Mouse (Mus musculus) limb, embryonic 12.5 days (tissue): ENCODE data around the gene Pan3. TPM values are rescaled to one million over a fixed set of nuclear protein-coding genes. Genes with fewer than 3 reads are reported as not detected.
"Not testable (repeated sequence)": the region's sequence is repeated elsewhere in the genome, so short reads cannot be mapped to it uniquely, and the experiment has no call there.

Experiments
- ATAC-seq: fragments of 200-750 bp; cut with Nextera tagmentation; 2 replicates; pipeline ENCODE4 v1.8.0; 2017; ENCODE audit warnings: low read depth, moderate TSS enrichment; ENCODE audit not compliant: insufficient number of reproducible peaks, insufficient read depth, low FRiP score, low TSS enrichment
- H3K27ac ChIP-seq: fragments of 300-500 bp; sonication (generic); 2 replicates; pipeline ENCODE4 v1.5.1; 2016; ENCODE audit warnings: mild to moderate bottlenecking, moderate library complexity
- H3K27me3 ChIP-seq: fragments of 300-500 bp; sonication (generic); 2 replicates; pipeline ENCODE4 v1.6.1; 2016; ENCODE audit warnings: mild to moderate bottlenecking, moderate library complexity
- H3K36me3 ChIP-seq: fragments of 300-500 bp; sonication (generic); 2 replicates; pipeline ENCODE4 v1.6.1; 2016; ENCODE audit warnings: mild to moderate bottlenecking, moderate library complexity
- H3K4me1 ChIP-seq: fragments of 300-500 bp; sonication (generic); replicated peaks from 2 replicates; pipeline ENCODE4 v1.6.1; 2016
- H3K4me2 ChIP-seq: fragments of 300-500 bp; sonication (generic); 2 replicates; pipeline ENCODE4 v1.6.1; 2016; ENCODE audit warnings: mild to moderate bottlenecking, moderate library complexity
- H3K4me3 ChIP-seq: fragments of 300-500 bp; sonication (generic); replicated peaks from 2 replicates; pipeline ENCODE4 v1.5.1; 2016; ENCODE audit warnings: mild to moderate bottlenecking
- H3K9ac ChIP-seq: fragments of 300-500 bp; sonication (generic); replicated peaks from 2 replicates; pipeline ENCODE4 v1.6.1; 2016; ENCODE audit warnings: mild to moderate bottlenecking, moderate library complexity
- H3K9me3 ChIP-seq: fragments of 300-500 bp; sonication (generic); 2 replicates; pipeline ENCODE4 v1.6.1; 2016; ENCODE audit warnings: mild to moderate bottlenecking, moderate library complexity
- WGBS: fragments of 180-500 bp; shearing (Covaris S2); methylation state at CpG from one replicate; pipeline ENCODE4 v1.1.7; 2016; 5-methylcytosine and 5-hydroxymethylcytosine counted together
- polyA plus RNA-seq: library from polyadenylated mRNA; unstranded; fragments of >200 nt; fragmentation: Nextera tagmentation; extraction: Ambion mirVana; gene quantifications from 2 replicates; pipeline ENCODE4 v1.2.1, GENCODE M21; 2016

The Pan3 gene
- polyA plus RNA-seq, 1 experiment from 2014 or later = 56.7 TPM

GRCm38 (mm10) chr5:147551879-147552627 is 122.1 kb downstream of the Pan3 start:
- Histone ChIP-seq H3K9me3 (no peaks in the 10 kb centered on the region), H3K9ac (no peak overlapping the region), H3K27me3 (no peaks in the 10 kb centered on the region), H3K4me1 (peaks cover 19% of the 10 kb centered on the region), H3K4me3 (no peak overlapping the region), H3K36me3 (peaks cover 36% of the 10 kb centered on the region), H3K27ac (peak overlapping the region; percentile 69), H3K4me2 (no peak overlapping the region)
- peak; percentile 54; the same call in 1 of the 2 replicates for ATAC-seq
- WGBS = 41% methylated on average over 13 of the region's 13 CpGs

GRCm38 (mm10) chr5:147557641-147558040 is 127.7 kb downstream of the Pan3 start:
- not testable (repeated sequence) for H3K4me1 ChIP-seq, H3K9ac ChIP-seq, H3K36me3 ChIP-seq, H3K9me3 ChIP-seq, H3K4me2 ChIP-seq, H3K27ac ChIP-seq, H3K27me3 ChIP-seq, H3K4me3 ChIP-seq, ATAC-seq
- WGBS = 77% methylated on average over 6 of the region's 6 CpGs

- H3K9me3 ChIP-seq = no peaks in the 10 kb centered on the region
- no peak overlapping the region for H3K27ac ChIP-seq
- ATAC-seq = 0 out of 2 replicates have a peak, but pooled peaks have one; percentile 52
- no peak overlapping the region for H3K4me3 ChIP-seq
- H3K4me2 ChIP-seq = peak overlapping the region; percentile 40
- H3K36me3 ChIP-seq = no peaks in the 10 kb centered on the region
- H3K27me3 ChIP-seq = no peaks in the 10 kb centered on the region
- H3K9ac ChIP-seq = 0 out of 2 replicates have a peak overlapping the region, but pooled peaks have one; percentile 23
- peaks cover 6% of the 10 kb centered on the region; the same call in 1 of the 2 replicates for H3K4me1 ChIP-seq
- WGBS = 46% methylated on average over 18 of the region's 18 CpGs
Observed at GRCm38 (mm10) chr5:147563511-147564139, 133.7 kb downstream of the Pan3 start.

- Histone ChIP-seq H3K9me3 (no peaks in the 10 kb centered on the region), H3K27ac (no peak overlapping the region), H3K4me3 (no peak overlapping the region), H3K4me2 (peak overlapping the region; percentile 40), H3K36me3 (no peaks in the 10 kb centered on the region), H3K9ac (0 out of 2 replicates have a peak overlapping the region, but pooled peaks have one; percentile 23), H3K4me1 (peaks cover 6% of the 10 kb centered on the region; the same call in 1 of the 2 replicates), H3K27me3 (no peaks in the 10 kb centered on the region)
- 27% methylated on average over 16 of the region's 16 CpGs for WGBS
- no peak for ATAC-seq
Observed at GRCm38 (mm10) chr5:147564140-147564590, 134.2 kb downstream of the Pan3 start.

GRCm38 (mm10) chr5:147565444-147565843 is 135.5 kb downstream of the Pan3 start:
- ATAC-seq = no peak
- H3K36me3 ChIP-seq = no peaks in the 10 kb centered on the region
- H3K9ac ChIP-seq = no peak overlapping the region
- 81% methylated on average over 7 of the region's 7 CpGs for WGBS
- no peak overlapping the region for H3K4me2 ChIP-seq
- no peaks in the 10 kb centered on the region for H3K27me3 ChIP-seq
- H3K9me3 ChIP-seq = no peaks in the 10 kb centered on the region
- H3K27ac ChIP-seq = no peak overlapping the region
- H3K4me1 ChIP-seq = peaks cover 6% of the 10 kb centered on the region; the same call in 1 of the 2 replicates
- H3K4me3 ChIP-seq = no peak overlapping the region

GRCm38 (mm10) chr5:147566335-147566734 is 136.4 kb downstream of the Pan3 start:
- Histone ChIP-seq H3K4me2 (no peak overlapping the region), H3K4me3 (no peak overlapping the region), H3K36me3 (no peaks in the 10 kb centered on the region), H3K9me3 (no peaks in the 10 kb centered on the region), H3K27ac (no peak overlapping the region), H3K4me1 (peaks cover 6% of the 10 kb centered on the region; the same call in 1 of the 2 replicates), H3K9ac (no peak overlapping the region), H3K27me3 (no peaks in the 10 kb centered on the region)
- 65% methylated on average over 7 of the region's 7 CpGs for WGBS
- ATAC-seq = no peak

- Histone ChIP-seq H3K9ac (no peak overlapping the region), H3K9me3 (no peaks in the 10 kb centered on the region), H3K4me2 (no peak overlapping the region), H3K4me3 (no peak overlapping the region), H3K36me3 (no peaks in the 10 kb centered on the region), H3K27me3 (peaks cover 4% of the 10 kb centered on the region; the same call in 1 of the 2 replicates), H3K4me1 (no peaks in the 10 kb centered on the region), H3K27ac (no peak overlapping the region)
- WGBS = 89% methylated on average over 7 of the region's 7 CpGs
- ATAC-seq = no peak
Observed at GRCm38 (mm10) chr5:147572695-147573094, 142.7 kb downstream of the Pan3 start.

GRCm38 (mm10) chr5:147573555-147573954 is 143.6 kb downstream of the Pan3 start:
- H3K9me3 ChIP-seq = no peaks in the 10 kb centered on the region
- no peak overlapping the region for H3K9ac ChIP-seq
- peaks cover 4% of the 10 kb centered on the region; the same call in 1 of the 2 replicates for H3K27me3 ChIP-seq
- WGBS = 94% methylated on average over 1 of the region's 1 CpGs
- H3K4me2 ChIP-seq = no peak overlapping the region
- no peak overlapping the region for H3K4me3 ChIP-seq
- no peak for ATAC-seq
- no peaks in the 10 kb centered on the region for H3K36me3 ChIP-seq
- H3K27ac ChIP-seq = no peak overlapping the region
- no peaks in the 10 kb centered on the region for H3K4me1 ChIP-seq

DNA sequence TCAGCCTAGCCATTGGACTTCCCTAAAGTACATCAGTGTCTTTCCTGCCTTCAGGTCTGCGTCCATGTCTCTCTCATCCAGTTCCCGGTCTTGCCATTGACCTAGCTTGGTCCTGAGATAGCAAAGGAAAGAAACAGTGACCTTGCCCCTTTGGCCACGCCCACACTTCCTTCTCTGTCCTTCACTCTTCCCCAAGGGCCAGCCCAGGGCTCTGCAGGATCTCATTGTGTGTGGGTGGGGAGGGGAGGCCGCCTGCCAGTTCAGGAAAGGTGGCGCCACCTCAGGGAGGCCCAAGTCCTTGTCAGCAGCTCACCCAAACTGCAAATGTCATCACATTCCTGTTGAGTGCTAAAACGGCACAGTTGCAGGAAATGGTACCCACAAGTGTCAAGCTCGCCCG is 144.6 kb downstream of the Pan3 start:
- Histone ChIP-seq H3K27me3 (peaks cover 4% of the 10 kb centered on the region; the same call in 1 of the 2 replicates), H3K4me3 (no peak overlapping the region), H3K9ac (no peak overlapping the region), H3K4me1 (no peaks in the 10 kb centered on the region), H3K4me2 (no peak overlapping the region), H3K36me3 (no peaks in the 10 kb centered on the region), H3K27ac (no peak overlapping the region), H3K9me3 (no peaks in the 10 kb centered on the region)
- WGBS = 70% methylated on average over 8 of the region's 8 CpGs
- ATAC-seq = no peak

- no peak for ATAC-seq
- Histone ChIP-seq H3K9ac (no peak overlapping the region), H3K27ac (no peak overlapping the region), H3K4me3 (no peak overlapping the region), H3K4me1 (no peaks in the 10 kb centered on the region), H3K36me3 (no peaks in the 10 kb centered on the region), H3K27me3 (peaks cover 4% of the 10 kb centered on the region; the same call in 1 of the 2 replicates), H3K4me2 (no peak overlapping the region), H3K9me3 (no peaks in the 10 kb centered on the region)
- WGBS = 40% methylated on average over 6 of the region's 6 CpGs
Observed at GRCm38 (mm10) chr5:147577003-147577402, 147.0 kb downstream of the Pan3 start.

- Histone ChIP-seq H3K4me3 (no peak overlapping the region), H3K9ac (no peak overlapping the region), H3K9me3 (no peaks in the 10 kb centered on the region), H3K4me1 (no peaks in the 10 kb centered on the region), H3K27ac (no peak overlapping the region), H3K27me3 (peaks cover 4% of the 10 kb centered on the region; the same call in 1 of the 2 replicates), H3K4me2 (no peak overlapping the region), H3K36me3 (no peaks in the 10 kb centered on the region)
- no peak for ATAC-seq
- WGBS = 85% methylated on average over 7 of the region's 7 CpGs
Observed at GRCm38 (mm10) chr5:147579148-147579547, 149.2 kb downstream of the Pan3 start.
